Mouse (Mus musculus) limb, embryonic 11.5 days (tissue): ENCODE data around the gene Nipal1. TPM values are rescaled to one million over a fixed set of nuclear protein-coding genes. Genes with fewer than 3 reads are reported as not detected.
A peak's percentile ranks its signal among the peaks of the same experiment; 100 is the strongest.

Experiments
- ATAC-seq: fragments of 200-750 bp; cut with Nextera tagmentation; 2 replicates; pipeline ENCODE4 v1.8.0; 2017; ENCODE audit warnings: low read depth; ENCODE audit not compliant: insufficient number of reproducible peaks, low FRiP score, low TSS enrichment
- DNase-seq: peaks from one replicate; pipeline ENCODE4 v3.0.0-alpha.2; 2015; ENCODE audit warnings: low spot score
- H3K27ac ChIP-seq: fragments of 300-500 bp; sonication (generic); replicated peaks from 2 replicates; pipeline ENCODE4 v1.5.1; 2014; ENCODE audit warnings: low read depth, mild to moderate bottlenecking, low read length
- H3K27me3 ChIP-seq: fragments of 300-500 bp; sonication (generic); 2 replicates; pipeline ENCODE4 v1.6.1; 2014; ENCODE audit warnings: mild to moderate bottlenecking, low read length, mixed read lengths; ENCODE audit not compliant: control insufficient read depth, insufficient read depth
- H3K36me3 ChIP-seq: fragments of 300-500 bp; sonication (generic); 2 replicates; pipeline ENCODE4 v1.6.1; 2014; ENCODE audit warnings: mild to moderate bottlenecking, low read length, moderate library complexity, mixed read lengths; ENCODE audit not compliant: control insufficient read depth, insufficient read depth
- H3K4me1 ChIP-seq: fragments of 300-500 bp; sonication (generic); 2 replicates; pipeline ENCODE4 v1.6.1; 2014; ENCODE audit warnings: low read length, mixed read lengths; ENCODE audit not compliant: control insufficient read depth, insufficient read depth
- H3K4me2 ChIP-seq: fragments of 300-500 bp; sonication (generic); 2 replicates; pipeline ENCODE4 v1.6.1; 2014; ENCODE audit warnings: low read depth, mild to moderate bottlenecking, moderate library complexity; ENCODE audit not compliant: severe bottlenecking
- H3K4me3 ChIP-seq: fragments of 300-500 bp; sonication (generic); 2 replicates; pipeline ENCODE4 v1.5.1; 2014; ENCODE audit warnings: low read depth, low read length
- H3K9ac ChIP-seq: fragments of 300-500 bp; sonication (generic); 2 replicates; pipeline ENCODE4 v1.6.1; 2014; ENCODE audit warnings: mild to moderate bottlenecking, low read length
- H3K9me3 ChIP-seq: fragments of 300-500 bp; sonication (generic); 2 replicates; pipeline ENCODE4 v1.6.1; 2016; ENCODE audit warnings: low read length; ENCODE audit not compliant: control insufficient read depth
- WGBS: fragments of 180-500 bp; shearing (Covaris S2); extraction: QIAGEN DNeasy Blood & Tissue Kit; methylation state at CpG from one replicate; pipeline ENCODE4 v1.1.7; 2014; 5-methylcytosine and 5-hydroxymethylcytosine counted together
- polyA plus RNA-seq: library from polyadenylated mRNA; unstranded; fragments of >200 nt; fragmentation: Nextera tagmentation; extraction: Ambion mirVana; gene quantifications from 2 replicates; pipeline ENCODE4 v1.2.1, GENCODE M21; 2014

Nipal1 gene
- polyA plus RNA-seq, 1 experiment from 2014 or later: 0.21 TPM

DNA sequence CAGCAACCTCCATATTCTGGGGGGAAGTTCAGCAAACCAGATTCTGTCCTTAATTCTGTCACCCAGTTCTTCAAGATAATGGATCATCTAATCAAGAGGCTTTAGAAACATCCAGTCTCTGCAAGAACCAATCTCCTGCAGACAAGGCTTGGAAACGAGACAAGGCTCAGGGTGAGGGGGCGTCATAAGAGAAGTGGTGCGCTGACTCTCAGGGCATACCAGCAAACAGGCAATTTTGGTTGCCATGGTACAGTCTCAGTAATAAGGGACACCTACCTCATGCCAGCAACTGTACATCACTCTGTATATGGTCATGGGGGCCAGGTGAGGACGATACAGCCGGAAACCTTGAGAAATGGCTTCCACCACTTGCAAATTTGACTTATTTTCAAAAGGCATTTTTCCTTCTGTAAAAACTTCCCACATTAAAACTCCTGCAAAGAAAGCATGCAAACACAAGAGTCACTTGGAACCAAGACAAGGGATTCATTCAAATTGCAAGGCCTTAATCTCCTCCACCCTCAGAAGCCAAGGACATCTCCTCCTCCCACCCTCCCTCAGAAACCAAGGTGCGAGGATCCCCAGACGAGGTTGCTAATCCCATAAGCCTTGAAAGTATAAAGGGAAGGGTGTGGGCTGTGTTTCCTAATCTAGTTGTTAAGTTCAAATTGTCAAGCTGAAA lies 51.4 kb downstream of the Nipal1 start:
- Histone ChIP-seq H3K9me3 (no peaks in the 10 kb centered on the region), H3K36me3 (no peaks in the 10 kb centered on the region), H3K27me3 (no peaks in the 10 kb centered on the region), H3K9ac (no peak overlapping the region), H3K4me2 (no peak overlapping the region), H3K4me1 (no peaks in the 10 kb centered on the region), H3K27ac (no peak overlapping the region), H3K4me3 (no peak overlapping the region)
- DNase-seq: no peak
- 76% methylated on average over 7 of the region's 7 CpGs for WGBS
- ATAC-seq: no peak

DNA sequence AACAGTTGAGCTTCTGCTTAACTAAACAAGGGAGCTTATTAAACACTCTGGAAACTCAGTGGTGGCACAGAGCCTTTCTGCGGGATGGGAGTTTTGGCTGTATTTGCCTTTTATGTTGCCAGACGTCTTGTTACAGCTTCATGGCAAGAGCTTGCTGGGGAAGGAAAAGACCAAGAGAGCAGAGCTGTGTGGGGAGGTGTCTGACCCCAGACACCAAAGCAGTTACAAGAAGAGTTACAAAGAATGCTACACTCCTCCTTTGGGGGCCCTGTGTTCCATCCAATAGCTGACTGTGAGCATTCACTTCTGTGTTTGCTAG lies 51.9 kb downstream of the Nipal1 start:
- H3K4me3 ChIP-seq: no peak overlapping the region
- H3K36me3 ChIP-seq: no peaks in the 10 kb centered on the region
- no peak overlapping the region for H3K4me2 ChIP-seq
- H3K4me1 ChIP-seq: no peaks in the 10 kb centered on the region
- H3K27ac ChIP-seq: no peak overlapping the region
- no peaks in the 10 kb centered on the region for H3K27me3 ChIP-seq
- no peak for DNase-seq
- WGBS: 47% methylated on average over 2 of the region's 2 CpGs
- H3K9me3 ChIP-seq: no peaks in the 10 kb centered on the region; the same call in 1 of the 2 replicates
- no peak for ATAC-seq
- no peak overlapping the region for H3K9ac ChIP-seq

DNA sequence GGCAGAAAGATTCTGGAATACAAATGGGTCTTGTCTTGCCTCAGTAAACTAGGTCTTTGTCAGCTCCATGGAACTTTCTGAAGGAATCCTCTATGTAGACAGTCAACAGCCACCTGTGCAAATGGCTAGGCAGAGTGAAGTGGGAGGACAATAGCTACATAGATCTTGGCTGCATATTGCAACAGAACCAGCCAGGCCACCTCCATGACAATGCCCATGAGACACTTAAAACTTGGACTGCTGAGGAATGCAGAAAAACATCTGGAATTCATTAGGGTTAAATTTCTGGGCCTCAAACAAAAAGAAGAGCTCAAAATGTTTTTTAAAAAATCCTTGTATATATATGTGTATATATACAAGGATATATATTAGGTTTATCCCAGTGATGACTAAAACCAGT lies 54.6 kb downstream of the Nipal1 start:
- H3K4me2 ChIP-seq: no peak overlapping the region
- H3K27me3 ChIP-seq: no peaks in the 10 kb centered on the region
- ATAC-seq (peak; percentile 70; the same call in 1 of the 2 replicates), DNase-seq (peak; percentile 26)
- H3K36me3 ChIP-seq: no peaks in the 10 kb centered on the region
- no peak overlapping the region for H3K27ac ChIP-seq
- no peaks in the 10 kb centered on the region; the same call in 1 of the 2 replicates for H3K9me3 ChIP-seq
- H3K9ac ChIP-seq: no peak overlapping the region
- H3K4me1 ChIP-seq: no peaks in the 10 kb centered on the region
- no peak overlapping the region for H3K4me3 ChIP-seq

DNA sequence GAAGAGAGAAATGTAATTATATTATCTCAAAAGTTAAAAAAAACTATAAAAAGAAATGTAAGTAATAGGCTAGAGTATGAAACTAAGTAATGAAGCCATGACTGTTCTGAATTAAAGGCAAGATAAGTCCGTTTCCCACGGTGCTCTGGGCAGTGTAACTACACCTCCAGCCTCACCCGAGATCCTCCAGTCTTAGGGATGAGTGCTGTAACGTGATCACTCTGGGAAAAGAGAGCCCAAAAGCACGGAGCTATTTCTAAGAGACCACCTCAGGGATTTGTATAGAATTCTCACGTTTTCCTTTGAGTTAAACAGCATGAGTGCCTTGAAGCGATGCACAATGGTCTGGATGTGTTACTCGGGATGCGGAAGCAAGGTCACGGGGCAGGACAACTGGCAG lies 58.5 kb downstream of the Nipal1 start:
- Histone ChIP-seq H3K9ac (no peak overlapping the region), H3K4me2 (no peak overlapping the region)
- WGBS: 51% methylated on average over 10 of the region's 10 CpGs

DNA sequence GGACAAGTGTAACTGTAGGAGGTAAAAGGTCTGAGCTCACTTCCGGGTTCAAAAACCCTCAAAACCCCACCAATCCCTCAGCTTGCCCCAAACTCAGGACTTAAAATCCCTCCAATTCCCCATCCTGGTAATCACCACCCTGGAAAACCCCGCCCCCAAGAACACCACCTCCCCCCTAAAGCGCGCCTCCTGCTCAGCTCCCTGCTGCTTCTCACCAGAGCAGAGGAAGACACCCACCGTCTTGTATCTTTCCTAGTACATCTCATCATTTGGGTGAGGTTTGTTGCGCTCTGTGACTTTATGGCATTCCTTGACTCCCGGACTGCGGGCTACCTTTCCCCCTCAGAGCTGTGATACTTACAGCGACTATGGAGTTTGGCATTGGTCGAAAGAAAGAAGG lies 59.1 kb downstream of the Nipal1 start:
- Histone ChIP-seq H3K9me3 (no peaks in the 10 kb centered on the region; the same call in 1 of the 2 replicates), H3K4me3 (no peak overlapping the region), H3K4me1 (no peaks in the 10 kb centered on the region), H3K27me3 (no peaks in the 10 kb centered on the region), H3K4me2 (no peak overlapping the region), H3K27ac (no peak overlapping the region), H3K9ac (no peak overlapping the region), H3K36me3 (no peaks in the 10 kb centered on the region)
- 61% methylated on average over 10 of the region's 10 CpGs for WGBS
- ATAC-seq (no peak), DNase-seq (no peak)

More for the DNA sequence above, 58.5 kb downstream of the Nipal1 start:
- no peak for ATAC-seq
- no peaks in the 10 kb centered on the region for H3K36me3 ChIP-seq
- no peak for DNase-seq
- no peak overlapping the region for H3K4me3 ChIP-seq
- no peaks in the 10 kb centered on the region for H3K27me3 ChIP-seq
- H3K4me1 ChIP-seq: no peaks in the 10 kb centered on the region
- H3K27ac ChIP-seq: no peak overlapping the region
- no peaks in the 10 kb centered on the region; the same call in 1 of the 2 replicates for H3K9me3 ChIP-seq

DNA sequence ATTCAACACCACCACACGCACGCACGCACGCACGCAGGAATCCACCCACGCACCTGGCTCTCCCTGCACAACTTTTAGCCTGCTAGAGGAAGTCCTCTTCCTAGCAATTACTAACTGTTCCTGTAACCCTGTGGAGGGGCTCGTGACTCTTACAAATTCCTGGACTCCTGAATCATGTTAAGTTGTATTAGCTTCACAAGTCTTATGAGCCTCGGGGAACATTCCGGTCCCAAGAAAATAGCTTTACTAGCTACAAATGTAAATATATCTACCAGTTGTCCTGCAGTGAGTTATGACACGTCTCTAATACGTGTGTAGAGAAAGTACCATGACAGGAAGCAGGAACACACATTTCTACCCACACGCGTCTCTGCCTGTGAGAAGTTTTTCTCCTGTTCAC lies 61.9 kb downstream of the Nipal1 start:
- Histone ChIP-seq H3K4me1 (no peaks in the 10 kb centered on the region), H3K9me3 (no peaks in the 10 kb centered on the region; the same call in 1 of the 2 replicates), H3K27ac (no peak overlapping the region), H3K4me3 (no peak overlapping the region), H3K9ac (no peak overlapping the region), H3K27me3 (no peaks in the 10 kb centered on the region), H3K4me2 (no peak overlapping the region), H3K36me3 (no peaks in the 10 kb centered on the region)
- ATAC-seq (no peak), DNase-seq (no peak)
- 87% methylated on average over 13 of the region's 13 CpGs for WGBS

DNA sequence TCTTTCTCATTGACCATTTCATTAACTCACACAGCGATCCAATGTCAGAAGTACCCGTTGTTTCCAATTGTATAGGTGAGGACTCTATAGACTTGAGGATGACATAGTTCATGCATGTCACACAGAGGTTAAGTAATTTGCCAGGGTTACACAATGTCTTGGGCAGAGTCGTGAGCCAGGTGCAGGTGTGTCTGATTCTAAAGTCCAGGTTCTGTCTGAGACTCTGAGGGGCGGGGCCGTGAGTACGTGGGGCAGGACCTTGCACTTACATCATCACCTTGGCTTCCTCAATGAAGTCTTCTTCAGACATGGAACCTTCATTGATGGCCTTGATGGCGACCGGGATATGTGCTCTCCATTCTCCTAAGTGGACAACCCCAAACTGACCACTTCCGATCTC lies 62.4 kb downstream of the Nipal1 start:
- ATAC-seq (no peak), DNase-seq (no peak)
- WGBS: 93% methylated on average over 9 of the region's 9 CpGs
- Histone ChIP-seq H3K9me3 (no peaks in the 10 kb centered on the region; the same call in 1 of the 2 replicates), H3K9ac (no peak overlapping the region), H3K4me1 (no peaks in the 10 kb centered on the region), H3K27ac (no peak overlapping the region), H3K27me3 (no peaks in the 10 kb centered on the region), H3K36me3 (no peaks in the 10 kb centered on the region), H3K4me2 (no peak overlapping the region), H3K4me3 (no peak overlapping the region)

DNA sequence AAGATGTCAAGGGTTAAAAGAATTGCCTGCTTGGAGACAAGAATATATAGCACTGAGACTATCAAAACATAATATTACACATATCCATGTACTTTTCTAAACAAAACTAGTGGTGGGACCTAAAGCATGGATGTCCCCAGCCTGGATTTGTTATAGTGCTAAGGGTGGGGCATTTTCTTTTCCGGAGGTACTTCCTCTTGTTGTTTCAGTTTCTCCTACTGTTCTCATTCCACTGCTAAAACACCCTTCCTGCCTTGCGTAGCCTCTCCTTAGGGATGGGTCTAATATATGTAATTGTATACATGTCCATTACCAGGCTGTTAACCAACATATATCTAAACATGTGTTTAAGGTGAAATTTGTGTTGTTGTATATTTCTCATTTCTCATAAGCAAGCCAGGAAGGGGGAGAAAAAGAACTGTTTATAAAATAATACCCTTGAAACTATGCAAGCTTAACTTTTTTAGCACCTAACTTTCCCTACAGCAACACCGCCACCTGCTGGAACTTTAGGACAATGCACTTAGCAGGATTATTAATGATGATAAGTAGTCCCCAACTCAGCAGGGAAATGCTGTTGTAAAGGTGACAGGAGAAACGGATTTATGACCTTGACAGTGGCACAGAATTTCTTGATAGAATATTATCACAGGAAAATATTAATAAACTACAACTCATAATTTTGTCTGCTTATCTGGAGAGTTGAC lies 63.1 kb downstream of the Nipal1 start:
- Histone ChIP-seq H3K9me3 (no peaks in the 10 kb centered on the region), H3K27ac (no peak overlapping the region), H3K4me3 (no peak overlapping the region), H3K27me3 (no peaks in the 10 kb centered on the region), H3K4me2 (no peak overlapping the region), H3K4me1 (no peaks in the 10 kb centered on the region), H3K9ac (no peak overlapping the region), H3K36me3 (no peaks in the 10 kb centered on the region)
- whole genome bisulfite sequencing: 33% methylated on average over 4 of the region's 4 CpGs
- ATAC-seq (no peak), DNase-seq (peak; percentile 74)
